Comparison of ENCODE assay signal across 12 mouse cellular contexts in the genomic region with DNA sequence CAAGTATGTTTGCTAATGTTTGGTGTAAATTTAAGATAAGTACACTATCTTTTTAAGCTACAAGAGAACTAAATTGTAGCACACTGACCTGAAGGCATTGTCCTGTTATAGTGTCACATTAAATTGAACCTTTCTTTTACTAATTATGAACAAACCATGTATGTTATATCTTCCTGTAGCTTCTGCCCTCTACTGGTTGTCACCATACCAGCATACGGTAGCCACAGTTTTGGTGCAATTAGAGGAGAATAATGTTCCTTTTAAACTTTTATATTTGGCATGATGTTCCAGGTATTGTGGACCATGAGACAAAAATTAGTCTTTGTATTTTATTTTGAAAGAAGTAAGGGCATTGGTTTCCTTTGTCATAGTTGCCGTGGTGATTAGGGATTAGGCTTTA. TPM values are rescaled to one million over a fixed set of nuclear protein-coding genes. Genes with fewer than 3 reads are reported as not detected.
DNase-seq lines count a peak whose midpoint lies in the region; ATAC-seq and TF ChIP-seq lines count a peak whose summit lies in the region.
"Had no signal": no experiment of that assay in that cellular context is flagged by ENCODE, and none has a peak within 500 bp of the region (broad histone marks: within the 10 kb centered on the region; RNA-seq: fewer than 3 reads in every experiment).

No protein-coding gene starts in this region.

- no peak overlapping the region for H3K9ac ChIP-seq in intestine, postnatal 0 days (ENCODE audit: low read depth, low read length)
- H3K9ac ChIP-seq in intestine, embryonic 16.5 days (ENCODE audit: low read depth, low read length): no peak overlapping the region
- no peak overlapping the region for H3K9ac ChIP-seq in midbrain, embryonic 14.5 days (replicated peaks; ENCODE audit: low read length)
- H3K9ac ChIP-seq: neural tube, embryonic 15.5 days had no signal

- H3K36me3 ChIP-seq in intestine, postnatal 0 days (ENCODE audit: control insufficient read depth, insufficient read depth): peaks cover 44% of the 10 kb centered on the region
- H3K36me3 ChIP-seq in intestine, embryonic 16.5 days (ENCODE audit: control insufficient read depth, insufficient read depth, low read length): peaks cover 1% of the 10 kb centered on the region; the same call in 1 of the 2 replicates
- H3K36me3 ChIP-seq in midbrain, embryonic 14.5 days (ENCODE audit: control insufficient read depth, insufficient read depth, low read length): peaks cover 46% of the 10 kb centered on the region
- H3K36me3 ChIP-seq in midbrain, embryonic 10.5 days: peaks cover 61% of the 10 kb centered on the region

- peak; percentile 59 for DNase-seq in midbrain, embryonic 14.5 days
- DNase-seq in midbrain, embryonic 10.5 days (ENCODE audit: low spot score): no peak
- peak; percentile 46 for DNase-seq in NIH3T3 (ENCODE audit: low read depth)
- DNase-seq in naive thymus-derived CD4-positive, alpha-beta T cell, adult 2 months (ENCODE audit: low read depth): peak; percentile 40
- DNase-seq in right cerebral cortex, postnatal 10 days (ENCODE audit: low spot score in 2 of 2): no peak
- DNase-seq in cerebellum, adult 9-11 months: no peak
- DNase-seq: kidney, postnatal 10 days; left cerebral cortex, postnatal 4 days had no signal

- ATAC-seq in intestine, postnatal 0 days: no peak
- no peak for ATAC-seq in intestine, embryonic 16.5 days
- ATAC-seq in midbrain, embryonic 14.5 days (ENCODE audit: low FRiP score, low TSS enrichment): no peak

- H3K27me3 ChIP-seq in intestine, postnatal 0 days (replicated peaks; ENCODE audit: control insufficient read depth, insufficient read depth, low read length): no peaks in the 10 kb centered on the region
- H3K27me3 ChIP-seq in intestine, embryonic 16.5 days (replicated peaks; ENCODE audit: control insufficient read depth, insufficient read depth, low read length): no peaks in the 10 kb centered on the region
- no peaks in the 10 kb centered on the region for H3K27me3 ChIP-seq in midbrain, embryonic 14.5 days (ENCODE audit: control insufficient read depth, insufficient read depth, low read length)
- H3K27me3 ChIP-seq in midbrain, embryonic 10.5 days (ENCODE audit: low read depth, poor library complexity, severe bottlenecking): no peaks in the 10 kb centered on the region
- H3K27me3 ChIP-seq: neural tube, embryonic 15.5 days had no signal

- peak; percentile 74 for TF ChIP-seq CTCF in intestine, postnatal 0 days (IDR thresholded peaks at IDR 0.05; ENCODE audit: low read depth)

- no peaks in the 10 kb centered on the region for H3K9me3 ChIP-seq in intestine, postnatal 0 days (ENCODE audit: control insufficient read depth)
- no peaks in the 10 kb centered on the region for H3K9me3 ChIP-seq in intestine, embryonic 16.5 days (ENCODE audit: control insufficient read depth, low read length)
- H3K9me3 ChIP-seq in midbrain, embryonic 14.5 days (ENCODE audit: control insufficient read depth, low read length): no peaks in the 10 kb centered on the region
- H3K9me3 ChIP-seq in midbrain, embryonic 10.5 days (replicated peaks): no peaks in the 10 kb centered on the region
- H3K9me3 ChIP-seq: neural tube, embryonic 15.5 days had no signal

- H3K4me1 ChIP-seq in intestine, postnatal 0 days (replicated peaks; ENCODE audit: control insufficient read depth, insufficient read depth, low read length): no peaks in the 10 kb centered on the region
- no peaks in the 10 kb centered on the region for H3K4me1 ChIP-seq in intestine, embryonic 16.5 days (ENCODE audit: control insufficient read depth, insufficient read depth, low read length)
- no peaks in the 10 kb centered on the region for H3K4me1 ChIP-seq in midbrain, embryonic 14.5 days (ENCODE audit: control insufficient read depth, insufficient read depth, low read length)
- H3K4me1 ChIP-seq in midbrain, embryonic 10.5 days: no peaks in the 10 kb centered on the region
- H3K4me1 ChIP-seq: neural tube, embryonic 15.5 days had no signal

- no peak overlapping the region for H3K27ac ChIP-seq in intestine, postnatal 0 days (ENCODE audit: low read depth, low read length)
- no peak overlapping the region for H3K27ac ChIP-seq in intestine, embryonic 16.5 days (ENCODE audit: low read length)
- no peak overlapping the region for H3K27ac ChIP-seq in midbrain, embryonic 14.5 days (replicated peaks; ENCODE audit: low read depth, low read length)
- no peak overlapping the region for H3K27ac ChIP-seq in midbrain, embryonic 10.5 days (replicated peaks)
- H3K27ac ChIP-seq: neural tube, embryonic 15.5 days had no signal

- no peak overlapping the region for H3K4me3 ChIP-seq in intestine, postnatal 0 days (ENCODE audit: low read depth, low read length)
- H3K4me3 ChIP-seq in intestine, embryonic 16.5 days (ENCODE audit: low read length): no peak overlapping the region
- H3K4me3 ChIP-seq in midbrain, embryonic 14.5 days (replicated peaks; ENCODE audit: low read depth, low read length): no peak overlapping the region
- no peak overlapping the region for H3K4me3 ChIP-seq in midbrain, embryonic 10.5 days
- H3K4me3 ChIP-seq: neural tube, embryonic 15.5 days had no signal

- H3K4me2 ChIP-seq in intestine, postnatal 0 days (replicated peaks; ENCODE audit: low read depth): no peak overlapping the region
- no peak overlapping the region for H3K4me2 ChIP-seq in intestine, embryonic 16.5 days (ENCODE audit: low read depth, low read length)
- no peak overlapping the region for H3K4me2 ChIP-seq in midbrain, embryonic 14.5 days (ENCODE audit: low read length)
- H3K4me2 ChIP-seq: neural tube, embryonic 15.5 days had no signal

- WGBS in intestine, postnatal 0 days: 86% methylated on average over 2 of the region's 2 CpGs
- WGBS in intestine, embryonic 16.5 days: 91% methylated on average over 2 of the region's 2 CpGs
- WGBS in midbrain, embryonic 14.5 days: 91% methylated on average over 2 of the region's 2 CpGs
- WGBS in midbrain, embryonic 10.5 days: 90% methylated on average over 2 of the region's 2 CpGs

RNA-seq across cellular contexts. Expression of a gene that starts 27.4 kb away (rescaled TPM):
- 12.2 and 14.6 TPM in 2 replicates for polyA plus RNA-seq in intestine, postnatal 0 days (2015; fragmentation: Nextera tagmentation; extraction: Ambion mirVana)
- 28.5 and 32.5 TPM in 2 replicates for polyA plus RNA-seq in intestine, embryonic 16.5 days (2015; fragmentation: Nextera tagmentation; extraction: Ambion mirVana)
- 0.08 and 0.18 TPM in 2 replicates for polyA plus RNA-seq in midbrain, embryonic 14.5 days (2014; fragmentation: Nextera tagmentation; extraction: Ambion mirVana)
- 0.04 TPM in 2 replicates for polyA plus RNA-seq in midbrain, embryonic 10.5 days (2016; fragmentation: Nextera tagmentation; extraction: Ambion mirVana)
- polyA plus RNA-seq: spleen, adult 2 months had no signal

Comparison
In these comparisons a context has a peak if more than half of its experiments do, and no peak if none do; other contexts are left out.
1. DNase-seq: peak in midbrain, embryonic 14.5 days (single experiment), NIH3T3 (single experiment) and naive thymus-derived CD4-positive, alpha-beta T cell, adult 2 months (single experiment); none in midbrain, embryonic 10.5 days (single experiment), right cerebral cortex, postnatal 10 days (0 of 2) and cerebellum, adult 9-11 months (single experiment).
2. RNA of a gene that starts 27.4 kb away (polyA plus RNA-seq): 28.5 to 32.5 TPM in intestine, embryonic 16.5 days and 12.2 to 14.6 TPM in intestine, postnatal 0 days; 0.08 to 0.18 TPM in midbrain, embryonic 14.5 days and 0.04 TPM in midbrain, embryonic 10.5 days; every median in the first group is over 10 times any median in the second.